Mouse (Mus musculus): ENCODE data around the gene Fam178b.

Fam178b gene

GRCm38 (mm10) chr1:36583408-36584116 lies 99.4 kb downstream of the Fam178b start:
- DNase-seq: no peak

- DNase-seq: no peak
Observed at GRCm38 (mm10) chr1:36582211-36582610, 100.8 kb downstream of the Fam178b start.

GRCm38 (mm10) chr1:36581260-36581659 lies 101.7 kb downstream of the Fam178b start:
- DNase-seq: no peak

- DNase-seq: no peak
Observed at GRCm38 (mm10) chr1:36580384-36581207, 102.4 kb downstream of the Fam178b start.

- DNase-seq: no peak
Observed at GRCm38 (mm10) chr1:36579974-36580383, 103.0 kb downstream of the Fam178b start.

GRCm38 (mm10) chr1:36576991-36577675 lies 105.8 kb downstream of the Fam178b start:
- DNase-seq: no peak

- no peak for DNase-seq
Observed at GRCm38 (mm10) chr1:36575347-36575746, 107.6 kb downstream of the Fam178b start.

- DNase-seq: no peak
Observed at GRCm38 (mm10) chr1:36574196-36574955, 108.6 kb downstream of the Fam178b start.

GRCm38 (mm10) chr1:36573524-36573923 lies 109.5 kb downstream of the Fam178b start:
- DNase-seq: no peak

- DNase-seq: no peak
Observed at GRCm38 (mm10) chr1:36572709-36573108, 110.3 kb downstream of the Fam178b start.

- DNase-seq: no peak
Observed at GRCm38 (mm10) chr1:36572140-36572700, 110.8 kb downstream of the Fam178b start.

- peak; percentile 76 to 78 for DNase-seq
Observed at GRCm38 (mm10) chr1:36571627-36572026, 111.4 kb downstream of the Fam178b start.

GRCm38 (mm10) chr1:36570320-36570719 lies 112.7 kb downstream of the Fam178b start:
- DNase-seq: no peak

- no peak for DNase-seq
Observed at GRCm38 (mm10) chr1:36569694-36570276, 113.2 kb downstream of the Fam178b start.

- no peak for DNase-seq
Observed at GRCm38 (mm10) chr1:36568776-36569175, 114.2 kb downstream of the Fam178b start.

GRCm38 (mm10) chr1:36567818-36568603 lies 115.0 kb downstream of the Fam178b start:
- no peak for DNase-seq

GRCm38 (mm10) chr1:36566425-36566824 lies 116.6 kb downstream of the Fam178b start:
- DNase-seq: no peak

- DNase-seq: no peak
Observed at GRCm38 (mm10) chr1:36564101-36564500, 118.9 kb downstream of the Fam178b start.

GRCm38 (mm10) chr1:36563632-36564031 lies 119.4 kb downstream of the Fam178b start:
- no peak for DNase-seq

GRCm38 (mm10) chr1:36563197-36563596 lies 119.8 kb downstream of the Fam178b start:
- DNase-seq: no peak

GRCm38 (mm10) chr1:36562388-36562787 lies 120.6 kb downstream of the Fam178b start:
- DNase-seq: no peak

All from kidney, adult 8-10 months (tissue).